Mouse (Mus musculus) lung, adult 2 months (tissue): Measurements from ENCODE around the gene Aaas.

ENCODE experiments used
- CTCF ChIP-seq: fragments of 200-500 bp; IDR thresholded peaks from 2 replicates; pipeline ENCODE4 v1.5.1; 2011; ENCODE audit warnings: mild to moderate bottlenecking, low read length, control low read depth; ENCODE audit not compliant: insufficient read depth
- POLR2A ChIP-seq: fragments of 200-500 bp; IDR thresholded peaks from 2 replicates; pipeline ENCODE4 v1.6.1; 2011; ENCODE audit warnings: low read depth, mild to moderate bottlenecking, control low read depth, low read length, borderline replicate concordance; ENCODE audit errors: extremely low read depth

- no peak for TF ChIP-seq CTCF
- TF ChIP-seq POLR2A = no peak
Observed at GRCm38 (mm10) chr15:102344490-102344889, 6.1 kb downstream of the Aaas start.
